Mouse (Mus musculus) hindbrain, embryonic 13.5 days (tissue): ENCODE results near the gene Mrtfb. TPM values are rescaled to one million over a fixed set of nuclear protein-coding genes. Genes with fewer than 3 reads are reported as not detected.

Experiments
- ATAC-seq: fragments of 200-750 bp; cut with Nextera tagmentation; 2 replicates; pipeline ENCODE4 v1.8.0; 2017; ENCODE audit warnings: moderate TSS enrichment; ENCODE audit not compliant: low FRiP score
- H3K27ac ChIP-seq: fragments of 300-500 bp; sonication (generic); 2 replicates; pipeline ENCODE4 v1.5.1; 2015; ENCODE audit warnings: inconsistent platforms, mild to moderate bottlenecking, moderate library complexity
- H3K27me3 ChIP-seq: fragments of 300-500 bp; sonication (generic); 2 replicates; pipeline ENCODE4 v1.6.1; 2015; ENCODE audit warnings: mild to moderate bottlenecking, inconsistent platforms
- H3K36me3 ChIP-seq: fragments of 300-500 bp; sonication (generic); 2 replicates; pipeline ENCODE4 v1.6.1; 2015; ENCODE audit warnings: mild to moderate bottlenecking, inconsistent platforms
- H3K4me1 ChIP-seq: fragments of 300-500 bp; sonication (generic); replicated peaks from 2 replicates; pipeline ENCODE4 v1.6.1; 2015; ENCODE audit warnings: inconsistent platforms
- H3K4me2 ChIP-seq: fragments of 300-500 bp; sonication (generic); 2 replicates; pipeline ENCODE4 v1.6.1; 2015; ENCODE audit warnings: inconsistent platforms, mild to moderate bottlenecking, moderate library complexity
- H3K4me3 ChIP-seq: fragments of 300-500 bp; sonication (generic); 2 replicates; pipeline ENCODE4 v1.5.1; 2015; ENCODE audit warnings: mild to moderate bottlenecking, inconsistent platforms
- H3K9ac ChIP-seq: fragments of 300-500 bp; sonication (generic); 2 replicates; pipeline ENCODE4 v1.6.1; 2015; ENCODE audit warnings: mild to moderate bottlenecking, inconsistent platforms
- H3K9me3 ChIP-seq: fragments of 300-500 bp; sonication (generic); 2 replicates; pipeline ENCODE4 v1.6.1; 2016; ENCODE audit warnings: inconsistent platforms
- WGBS: fragments of 180-500 bp; shearing (Covaris S2); methylation state at CpG from one replicate; pipeline ENCODE4 v1.1.7; 2015; 5-methylcytosine and 5-hydroxymethylcytosine counted together
- polyA plus RNA-seq: library from polyadenylated mRNA; unstranded; fragments of >200 nt; fragmentation: Nextera tagmentation; extraction: Ambion mirVana; gene quantifications from 2 replicates; pipeline ENCODE4 v1.2.1, GENCODE M21; 2015

Mrtfb gene
- polyA plus RNA-seq, 1 experiment from 2014 or later, result 10.7 TPM

DNA sequence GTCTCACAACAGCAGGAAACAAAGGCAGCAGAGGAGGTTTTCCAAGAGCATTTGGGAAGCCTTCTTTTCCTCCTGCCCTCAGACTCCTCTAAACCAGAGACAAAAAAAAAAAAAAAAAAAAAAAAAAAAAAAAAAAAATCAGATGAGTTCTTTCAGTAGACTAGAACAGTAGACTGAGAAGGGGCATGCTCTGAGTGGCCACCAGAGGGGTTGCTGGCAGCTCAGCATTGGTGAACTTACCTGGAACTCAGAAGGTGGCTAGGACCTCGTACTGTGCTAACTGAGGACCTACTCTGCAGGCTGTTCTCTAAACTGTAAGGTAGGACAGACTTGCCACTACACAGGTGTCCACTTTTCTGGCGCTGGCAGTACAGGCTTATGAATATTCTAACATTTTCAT lies 179.3 kb downstream of the Mrtfb start:
- Histone ChIP-seq H3K4me3 (no peak overlapping the region), H3K36me3 (no peaks in the 10 kb centered on the region), H3K27ac (no peak overlapping the region), H3K4me1 (peaks cover 11% of the 10 kb centered on the region), H3K27me3 (no peaks in the 10 kb centered on the region), H3K9me3 (no peaks in the 10 kb centered on the region), H3K4me2 (no peak overlapping the region), H3K9ac (no peak overlapping the region)
- ATAC-seq, result no peak
- 80% methylated on average over 2 of the region's 2 CpGs for WGBS

DNA sequence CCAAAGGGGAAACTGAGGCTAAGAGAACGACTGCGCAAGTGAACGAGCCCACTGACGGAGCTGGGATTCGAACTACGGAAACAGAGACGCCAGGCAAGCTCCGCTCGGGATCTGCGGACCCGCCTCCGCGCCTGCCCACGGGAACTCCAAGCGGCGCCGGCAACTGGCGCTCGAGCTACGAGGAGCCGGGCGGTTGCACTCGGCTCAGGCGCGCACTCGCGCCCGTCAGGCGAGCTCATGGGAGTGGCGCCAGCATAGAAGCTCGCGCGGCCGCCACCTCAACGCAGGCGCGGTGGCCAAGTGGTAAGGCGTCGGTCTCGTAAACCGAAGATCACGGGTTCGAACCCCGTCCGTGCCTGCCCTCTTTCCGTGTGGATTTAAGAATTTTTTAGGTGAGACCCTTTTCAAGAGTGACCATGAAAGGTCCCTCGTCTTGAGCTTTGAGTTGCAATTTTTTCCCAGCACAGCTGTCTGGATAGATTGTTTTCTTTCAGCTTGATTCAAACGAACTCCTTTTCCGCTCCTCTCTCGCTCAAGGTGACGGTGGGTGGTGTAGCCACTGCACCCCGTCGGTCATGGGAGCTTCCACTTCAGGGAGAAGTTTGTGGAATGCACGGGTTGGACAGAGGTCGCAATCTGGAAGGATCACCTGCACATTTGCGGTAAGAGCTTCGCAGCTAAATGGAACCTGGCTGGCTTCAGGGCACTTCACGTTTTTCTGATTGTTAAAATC lies 180.9 kb downstream of the Mrtfb start:
- no peaks in the 10 kb centered on the region for H3K9me3 ChIP-seq
- ATAC-seq, result peak; percentile 95
- H3K4me2 ChIP-seq, result peak overlapping the region; percentile 72
- under 1% methylated on average over 58 of the region's 58 CpGs for WGBS
- peak overlapping the region; percentile 37; the same call in 1 of the 2 replicates for H3K27ac ChIP-seq
- H3K27me3 ChIP-seq, result peaks cover 5% of the 10 kb centered on the region; the same call in 1 of the 2 replicates
- H3K9ac ChIP-seq, result peak overlapping the region; percentile 77
- H3K36me3 ChIP-seq, result no peaks in the 10 kb centered on the region
- peaks cover 11% of the 10 kb centered on the region for H3K4me1 ChIP-seq
- H3K4me3 ChIP-seq, result peak overlapping the region; percentile 60

DNA sequence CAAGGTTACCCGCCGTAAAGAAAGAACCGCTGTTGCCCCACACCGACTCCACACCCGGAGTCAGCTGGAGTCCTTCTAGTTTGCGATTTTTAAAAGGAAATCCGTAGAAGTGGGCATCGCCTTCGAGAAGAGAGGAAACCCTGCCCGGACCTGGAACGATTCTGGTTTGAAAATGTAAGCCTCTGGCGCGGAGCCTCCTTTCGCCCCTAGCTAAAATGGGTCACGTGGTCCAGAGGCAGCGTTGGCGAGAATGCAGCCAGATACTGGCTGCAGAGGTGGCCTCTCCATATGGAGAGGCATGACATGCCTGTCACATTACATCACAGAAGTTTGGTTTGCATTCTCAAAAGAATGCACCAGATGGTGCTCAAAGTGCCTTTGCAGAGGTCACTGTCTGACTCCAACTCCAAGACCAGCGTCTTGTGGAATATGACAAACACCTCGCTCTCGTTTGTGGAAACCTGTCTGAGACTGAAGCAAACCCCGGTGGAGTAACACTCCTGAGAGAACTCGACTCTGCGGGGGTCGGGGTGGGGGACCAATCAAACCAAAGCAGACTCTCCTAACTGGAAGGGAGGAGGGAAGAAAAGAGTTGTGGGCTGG lies 181.6 kb downstream of the Mrtfb start:
- peak; percentile 36 for ATAC-seq
- Histone ChIP-seq H3K27me3 (peaks cover 7% of the 10 kb centered on the region; the same call in 1 of the 2 replicates), H3K9ac (peak overlapping the region; percentile 77), H3K27ac (peak overlapping the region; percentile 37; the same call in 1 of the 2 replicates), H3K4me2 (peak overlapping the region; percentile 72), H3K36me3 (no peaks in the 10 kb centered on the region), H3K4me1 (peaks cover 11% of the 10 kb centered on the region), H3K9me3 (no peaks in the 10 kb centered on the region), H3K4me3 (peak overlapping the region; percentile 60)
- under 1% methylated on average over 24 of the region's 24 CpGs for WGBS

GRCm38 (mm10) chr16:13440468-13440867 lies 184.2 kb downstream of the Mrtfb start:
- 50% methylated on average over 6 of the region's 6 CpGs for WGBS
- H3K4me3 ChIP-seq, result no peak overlapping the region
- H3K4me1 ChIP-seq, result peaks cover 11% of the 10 kb centered on the region
- H3K27me3 ChIP-seq, result peaks cover 23% of the 10 kb centered on the region
- H3K9ac ChIP-seq, result no peak overlapping the region
- no peak overlapping the region for H3K27ac ChIP-seq
- no peak for ATAC-seq
- H3K4me2 ChIP-seq, result no peak overlapping the region
- no peaks in the 10 kb centered on the region for H3K9me3 ChIP-seq
- no peaks in the 10 kb centered on the region for H3K36me3 ChIP-seq

- 58% methylated on average over 1 of the region's 1 CpGs for WGBS
Observed at GRCm38 (mm10) chr16:13443764-13444163, 187.5 kb downstream of the Mrtfb start.

GRCm38 (mm10) chr16:13445461-13445860 lies 189.2 kb downstream of the Mrtfb start:
- Histone ChIP-seq H3K9me3 (no peaks in the 10 kb centered on the region), H3K4me3 (no peak overlapping the region), H3K9ac (no peak overlapping the region), H3K36me3 (no peaks in the 10 kb centered on the region), H3K27me3 (peaks cover 62% of the 10 kb centered on the region), H3K27ac (no peak overlapping the region), H3K4me2 (no peak overlapping the region), H3K4me1 (peaks cover 28% of the 10 kb centered on the region)
- WGBS, result 49% methylated on average over 5 of the region's 5 CpGs
- no peak for ATAC-seq

More at GRCm38 (mm10) chr16:13443764-13444163, 187.5 kb downstream of the Mrtfb start:
- no peak for ATAC-seq
- Histone ChIP-seq H3K36me3 (no peaks in the 10 kb centered on the region), H3K4me2 (no peak overlapping the region), H3K9me3 (no peaks in the 10 kb centered on the region), H3K4me1 (peaks cover 23% of the 10 kb centered on the region), H3K4me3 (no peak overlapping the region), H3K27ac (no peak overlapping the region), H3K27me3 (peaks cover 45% of the 10 kb centered on the region), H3K9ac (no peak overlapping the region)

DNA sequence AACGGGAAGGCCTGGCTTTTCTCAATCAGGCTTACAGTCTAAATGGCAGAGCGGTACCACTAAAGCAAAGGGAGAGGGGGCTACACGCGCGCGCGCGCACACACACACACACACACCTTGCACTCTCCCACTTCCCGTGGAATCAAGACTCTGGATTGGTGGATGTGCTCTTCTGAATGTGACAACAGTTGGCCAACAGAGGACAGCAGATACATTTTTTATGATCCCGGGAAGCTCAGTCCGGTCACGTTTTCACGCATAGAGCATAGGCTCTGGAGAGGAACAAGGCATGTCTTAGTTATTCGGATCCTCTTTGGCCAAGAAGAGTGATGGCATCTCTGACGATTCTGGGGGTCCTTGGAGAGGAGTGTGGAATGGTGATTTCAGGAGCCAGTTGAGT lies 190.2 kb downstream of the Mrtfb start:
- Histone ChIP-seq H3K9ac (no peak overlapping the region), H3K27ac (no peak overlapping the region), H3K9me3 (no peaks in the 10 kb centered on the region), H3K36me3 (no peaks in the 10 kb centered on the region), H3K4me1 (peaks cover 28% of the 10 kb centered on the region), H3K4me2 (peak overlapping the region; percentile 99), H3K4me3 (peak overlapping the region; percentile 71), H3K27me3 (peaks cover 69% of the 10 kb centered on the region)
- WGBS, result 18% methylated on average over 15 of the region's 15 CpGs
- peak; percentile 22; the same call in 1 of the 2 replicates for ATAC-seq

DNA sequence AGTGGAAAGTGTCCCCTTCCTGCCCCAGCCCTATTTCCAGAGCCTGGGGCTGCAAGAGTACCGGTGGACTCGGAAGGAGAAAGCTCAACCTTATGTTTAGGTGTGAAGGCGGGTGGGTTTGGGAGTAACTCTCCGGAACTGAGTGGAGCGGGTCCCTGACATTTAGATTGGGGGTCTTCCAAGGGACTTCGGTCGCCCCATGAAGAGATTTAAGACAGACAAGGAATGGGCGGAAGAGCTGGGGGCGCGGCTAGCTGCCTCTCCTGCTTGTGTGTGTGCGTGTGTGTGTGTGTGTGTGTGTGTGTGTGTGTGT lies 190.6 kb downstream of the Mrtfb start:
- Histone ChIP-seq H3K36me3 (no peaks in the 10 kb centered on the region), H3K9ac (no peak overlapping the region), H3K9me3 (no peaks in the 10 kb centered on the region), H3K4me2 (peak overlapping the region; percentile 99), H3K27ac (no peak overlapping the region), H3K4me3 (peak overlapping the region; percentile 71), H3K27me3 (peaks cover 67% of the 10 kb centered on the region), H3K4me1 (peaks cover 28% of the 10 kb centered on the region)
- WGBS, result 1% methylated on average over 11 of the region's 11 CpGs
- peak; percentile 16; the same call in 1 of the 2 replicates for ATAC-seq

GRCm38 (mm10) chr16:13447284-13448050 lies 191.2 kb downstream of the Mrtfb start:
- Histone ChIP-seq H3K27ac (no peak overlapping the region), H3K9me3 (no peaks in the 10 kb centered on the region), H3K4me3 (peak overlapping the region; percentile 71), H3K4me1 (peaks cover 28% of the 10 kb centered on the region), H3K36me3 (no peaks in the 10 kb centered on the region), H3K9ac (peak overlapping the region; percentile 86), H3K4me2 (peak overlapping the region; percentile 99), H3K27me3 (peaks cover 64% of the 10 kb centered on the region)
- WGBS, result 0% methylated on average over 27 of the region's 43 CpGs
- peak; percentile 69 for ATAC-seq

DNA sequence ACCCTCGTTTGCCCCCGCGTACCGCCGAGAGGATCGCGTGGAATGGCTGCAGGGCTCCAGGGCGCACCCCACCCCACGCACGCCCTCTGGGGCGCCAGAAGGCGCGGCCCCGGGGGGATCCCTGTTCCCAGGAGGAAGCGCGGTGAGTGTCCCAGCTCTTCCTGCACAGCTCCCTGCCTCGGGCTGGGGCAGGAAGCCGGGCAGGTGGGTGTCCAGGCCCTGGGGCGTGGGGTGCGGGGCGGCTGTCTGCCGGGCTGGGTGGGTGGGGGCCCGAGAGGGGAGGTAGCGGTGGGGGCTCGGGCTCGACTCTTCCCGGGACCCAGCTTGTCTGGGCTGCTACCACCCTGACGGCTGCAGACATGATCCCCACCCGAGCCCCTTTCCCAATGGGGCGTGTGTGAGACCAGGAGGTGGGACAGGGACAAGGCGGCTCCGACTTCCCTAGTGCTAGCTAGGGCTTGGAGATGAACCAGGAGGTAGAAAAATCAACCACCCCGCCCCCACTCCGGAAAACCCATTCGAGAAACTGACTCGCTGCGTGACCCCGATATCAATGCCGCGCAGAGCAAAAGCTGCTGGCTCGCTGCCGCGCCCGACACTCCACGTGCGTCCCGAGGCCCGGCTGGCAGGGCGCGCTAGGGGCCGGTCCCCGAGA lies 191.9 kb downstream of the Mrtfb start:
- Histone ChIP-seq H3K4me3 (peak overlapping the region; percentile 71), H3K27me3 (peaks cover 67% of the 10 kb centered on the region), H3K36me3 (no peaks in the 10 kb centered on the region), H3K4me1 (peaks cover 28% of the 10 kb centered on the region), H3K27ac (no peak overlapping the region), H3K9ac (peak overlapping the region; percentile 86), H3K4me2 (peak overlapping the region; percentile 99), H3K9me3 (no peaks in the 10 kb centered on the region)
- peak; percentile 62 for ATAC-seq
- under 1% methylated on average over 50 of the region's 52 CpGs for WGBS

DNA sequence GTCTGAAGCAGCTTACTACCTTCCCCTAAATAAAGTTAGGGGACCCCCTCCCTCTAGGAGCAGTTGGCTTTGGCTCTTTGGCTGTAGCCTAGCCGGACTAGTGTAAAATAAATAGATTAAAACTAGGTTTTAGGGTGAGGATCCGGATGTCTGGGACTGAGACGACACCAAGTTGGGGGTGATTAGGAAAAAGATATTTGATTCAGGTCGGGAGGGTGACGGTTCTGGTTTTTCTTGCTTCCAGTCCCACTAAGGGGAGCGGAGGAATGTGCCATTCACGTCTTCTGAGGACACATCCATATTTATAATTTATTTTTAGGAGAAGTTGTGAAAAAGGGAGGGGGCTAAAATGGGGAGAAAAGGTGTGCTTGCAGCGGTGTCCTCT lies 192.4 kb downstream of the Mrtfb start:
- no peaks in the 10 kb centered on the region for H3K36me3 ChIP-seq
- peak overlapping the region; percentile 86 for H3K9ac ChIP-seq
- 8% methylated on average over 8 of the region's 8 CpGs for WGBS
- peak overlapping the region; percentile 71 for H3K4me3 ChIP-seq
- no peak overlapping the region for H3K27ac ChIP-seq
- H3K4me2 ChIP-seq, result peak overlapping the region; percentile 99
- peaks cover 67% of the 10 kb centered on the region for H3K27me3 ChIP-seq
- ATAC-seq, result no peak; the same call in 1 of the 2 replicates
- peaks cover 28% of the 10 kb centered on the region for H3K4me1 ChIP-seq
- no peaks in the 10 kb centered on the region for H3K9me3 ChIP-seq

DNA sequence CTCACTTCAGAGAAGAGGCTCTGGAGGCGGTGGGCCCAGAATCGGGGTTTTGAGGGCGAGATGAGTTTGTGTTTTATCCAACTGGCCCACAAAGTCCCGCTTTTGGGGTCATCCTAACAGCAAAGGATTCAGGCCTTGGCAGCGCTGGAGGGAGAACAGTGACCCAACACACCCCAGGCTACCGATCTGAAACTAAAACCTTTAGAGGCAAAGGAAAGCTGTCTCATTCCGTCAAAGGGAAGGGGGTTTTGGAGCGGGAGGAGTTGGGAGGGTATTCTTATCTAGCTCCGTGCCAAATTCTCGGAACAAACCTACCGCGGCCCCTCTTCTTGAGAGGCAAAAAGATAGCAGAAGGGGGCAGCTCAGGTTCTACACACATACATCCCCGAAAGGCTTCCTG lies 193.2 kb downstream of the Mrtfb start:
- H3K4me3 ChIP-seq, result peak overlapping the region; percentile 71; the same call in 1 of the 2 replicates
- H3K9me3 ChIP-seq, result no peaks in the 10 kb centered on the region
- no peaks in the 10 kb centered on the region for H3K36me3 ChIP-seq
- 15% methylated on average over 13 of the region's 13 CpGs for WGBS
- ATAC-seq, result no peak
- H3K4me2 ChIP-seq, result peak overlapping the region; percentile 99; the same call in 1 of the 2 replicates
- H3K4me1 ChIP-seq, result peaks cover 28% of the 10 kb centered on the region
- no peak overlapping the region for H3K9ac ChIP-seq
- H3K27me3 ChIP-seq, result peaks cover 61% of the 10 kb centered on the region
- H3K27ac ChIP-seq, result no peak overlapping the region
